Mouse (Mus musculus) heart, embryonic 13.5 days (tissue): ENCODE data around the gene Dtnb. TPM values are rescaled to one million over a fixed set of nuclear protein-coding genes. Genes with fewer than 3 reads are reported as not detected.
A peak's percentile ranks its signal among the peaks of the same experiment; 100 is the strongest.

Source experiments
- ATAC-seq: fragments of 200-750 bp; cut with Nextera tagmentation; 2 replicates; pipeline ENCODE4 v1.8.0; 2017; ENCODE audit warnings: moderate TSS enrichment; ENCODE audit not compliant: insufficient number of reproducible peaks, low FRiP score, low TSS enrichment; ENCODE audit errors: extremely low read depth
- H3K27ac ChIP-seq: fragments of 300-500 bp; sonication (generic); replicated peaks from 2 replicates; pipeline ENCODE4 v1.5.1; 2015; ENCODE audit warnings: moderate library complexity, mild to moderate bottlenecking, inconsistent platforms
- H3K27me3 ChIP-seq: fragments of 300-500 bp; sonication (generic); replicated peaks from 2 replicates; pipeline ENCODE4 v1.6.1; 2015; ENCODE audit warnings: mild to moderate bottlenecking, inconsistent platforms
- H3K36me3 ChIP-seq: fragments of 300-500 bp; sonication (generic); 2 replicates; pipeline ENCODE4 v1.6.1; 2015; ENCODE audit warnings: mild to moderate bottlenecking, inconsistent platforms
- H3K4me1 ChIP-seq: fragments of 300-500 bp; sonication (generic); 2 replicates; pipeline ENCODE4 v1.6.1; 2015; ENCODE audit warnings: inconsistent platforms
- H3K4me2 ChIP-seq: fragments of 300-500 bp; sonication (generic); 2 replicates; pipeline ENCODE4 v1.6.1; 2015; ENCODE audit warnings: inconsistent platforms, mild to moderate bottlenecking, moderate library complexity
- H3K4me3 ChIP-seq: fragments of 300-500 bp; sonication (generic); 2 replicates; pipeline ENCODE4 v1.5.1; 2015; ENCODE audit warnings: moderate library complexity, mild to moderate bottlenecking, inconsistent platforms
- H3K9ac ChIP-seq: fragments of 300-500 bp; sonication (generic); 2 replicates; pipeline ENCODE4 v1.6.1; 2015; ENCODE audit warnings: inconsistent platforms, mild to moderate bottlenecking, moderate library complexity
- H3K9me3 ChIP-seq: fragments of 300-500 bp; sonication (generic); 2 replicates; pipeline ENCODE4 v1.6.1; 2016; ENCODE audit warnings: inconsistent platforms
- WGBS: fragments of 180-500 bp; shearing (Covaris S2); methylation state at CpG from one replicate; pipeline ENCODE4 v1.1.7; 2015; ENCODE audit warnings: mixed read lengths; 5-methylcytosine and 5-hydroxymethylcytosine counted together
- polyA plus RNA-seq: library from polyadenylated mRNA; unstranded; fragments of >200 nt; fragmentation: Nextera tagmentation; extraction: Ambion mirVana; gene quantifications from 2 replicates; pipeline ENCODE4 v1.2.1, GENCODE M21; 2015

Gene Dtnb
- polyA plus RNA-seq, 1 experiment from 2014 or later: 16.4 TPM

DNA sequence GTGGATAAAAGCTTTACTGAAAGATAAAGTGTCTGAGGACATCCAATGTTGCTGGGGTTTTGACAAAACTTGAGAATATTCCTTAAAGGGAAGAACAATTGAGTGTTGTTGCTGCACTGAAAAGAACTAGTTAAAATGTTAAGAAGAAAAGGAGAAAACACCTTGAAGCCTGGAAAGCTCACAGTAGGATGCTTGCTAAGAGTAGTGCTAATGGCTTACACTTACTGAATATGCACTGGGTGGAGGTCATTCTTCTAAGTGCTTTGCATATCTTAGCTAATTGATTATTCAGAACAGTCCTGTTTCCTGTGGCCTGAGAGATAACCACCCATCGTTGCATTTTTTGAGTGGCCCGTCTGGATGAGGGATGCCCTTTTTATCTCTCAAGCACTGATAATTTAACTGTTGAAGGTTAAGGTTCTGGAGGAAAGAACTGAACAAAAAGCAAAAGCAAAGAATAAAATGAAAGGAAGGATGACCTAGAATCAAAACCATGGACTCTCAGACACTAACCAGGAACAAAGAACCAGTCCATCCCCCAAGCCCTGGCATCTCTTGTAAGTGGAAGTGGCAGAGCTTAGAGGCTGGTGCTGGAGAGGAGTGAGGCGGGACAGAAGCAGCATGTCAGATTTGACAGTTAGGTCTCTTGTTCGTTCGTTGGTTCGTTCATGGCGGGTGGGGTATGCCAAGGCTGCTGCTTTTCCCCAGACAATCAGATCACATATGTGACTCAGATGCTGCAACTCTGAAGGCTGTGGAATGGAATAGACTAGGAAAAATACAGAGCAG is 166.8 kb downstream of the Dtnb start:
- Histone ChIP-seq H3K9ac (no peak overlapping the region), H3K27ac (0 out of 2 replicates have a peak overlapping the region, but pooled peaks have one; percentile 16), H3K27me3 (no peaks in the 10 kb centered on the region), H3K9me3 (no peaks in the 10 kb centered on the region), H3K4me3 (no peak overlapping the region), H3K36me3 (peaks cover 6% of the 10 kb centered on the region; the same call in 1 of the 2 replicates), H3K4me1 (peaks cover 14% of the 10 kb centered on the region), H3K4me2 (peak overlapping the region; percentile 12; the same call in 1 of the 2 replicates)
- 18% methylated on average over 7 of the region's 7 CpGs for WGBS
- ATAC-seq: no peak

- WGBS: 65% methylated on average over 18 of the region's 18 CpGs
- no peak for ATAC-seq
- Histone ChIP-seq H3K9ac (0 out of 2 replicates have a peak overlapping the region, but pooled peaks have one; percentile 5), H3K4me3 (no peak overlapping the region), H3K36me3 (peaks cover 6% of the 10 kb centered on the region; the same call in 1 of the 2 replicates), H3K27me3 (no peaks in the 10 kb centered on the region), H3K27ac (no peak overlapping the region), H3K4me2 (no peak overlapping the region), H3K9me3 (no peaks in the 10 kb centered on the region), H3K4me1 (peaks cover 14% of the 10 kb centered on the region)
Measured at GRCm38 (mm10) chr12:3739749-3740704, 167.8 kb downstream of the Dtnb start.

GRCm38 (mm10) chr12:3740705-3741081 is 168.5 kb downstream of the Dtnb start:
- Histone ChIP-seq H3K4me1 (peaks cover 20% of the 10 kb centered on the region), H3K9me3 (no peaks in the 10 kb centered on the region), H3K4me2 (no peak overlapping the region), H3K36me3 (peaks cover 6% of the 10 kb centered on the region; the same call in 1 of the 2 replicates), H3K27me3 (no peaks in the 10 kb centered on the region), H3K27ac (no peak overlapping the region), H3K9ac (no peak overlapping the region), H3K4me3 (no peak overlapping the region)
- 73% methylated on average over 3 of the region's 3 CpGs for WGBS
- no peak for ATAC-seq

DNA sequence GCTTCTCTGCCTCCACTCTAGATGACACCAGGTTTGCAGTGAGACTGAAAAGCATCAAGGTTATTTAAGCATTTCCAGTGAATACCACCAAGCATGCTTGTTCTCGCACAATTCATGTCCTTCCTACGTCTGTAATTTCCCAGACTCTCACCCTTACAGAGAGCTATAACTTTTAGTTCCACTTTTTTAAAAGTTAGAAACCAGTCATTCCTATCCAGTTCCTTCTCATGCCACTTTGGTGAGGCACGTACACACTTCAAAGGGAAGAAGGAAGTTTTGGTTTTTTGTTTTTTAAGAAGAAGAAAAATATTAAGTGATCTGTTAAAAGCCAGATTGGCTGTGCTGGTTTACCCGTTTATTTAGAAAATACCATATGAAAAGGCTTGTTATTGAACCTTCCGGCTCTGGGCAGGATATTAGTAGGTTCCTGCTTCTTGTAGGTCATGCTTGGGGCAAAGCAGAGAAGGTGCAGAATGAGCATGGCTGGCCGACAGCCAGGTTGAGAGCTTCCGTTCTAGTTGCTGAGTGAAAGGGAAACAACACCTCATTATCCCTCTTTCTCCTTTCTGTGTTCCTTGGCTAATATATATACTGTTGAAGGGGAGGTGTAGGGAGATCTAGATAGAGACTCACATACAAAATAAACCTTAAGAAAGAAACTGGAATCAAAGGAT is 173.4 kb downstream of the Dtnb start:
- Histone ChIP-seq H3K27ac (peak overlapping the region; percentile 34; the same call in 1 of the 2 replicates), H3K4me2 (no peak overlapping the region), H3K9ac (no peak overlapping the region), H3K4me3 (no peak overlapping the region), H3K4me1 (peaks cover 24% of the 10 kb centered on the region), H3K27me3 (no peaks in the 10 kb centered on the region), H3K36me3 (no peaks in the 10 kb centered on the region), H3K9me3 (no peaks in the 10 kb centered on the region)
- no peak for ATAC-seq
- 50% methylated on average over 7 of the region's 7 CpGs for WGBS

GRCm38 (mm10) chr12:3746369-3746768 is 174.2 kb downstream of the Dtnb start:
- H3K4me2 ChIP-seq: no peak overlapping the region
- peaks cover 24% of the 10 kb centered on the region for H3K4me1 ChIP-seq
- 82% methylated on average over 3 of the region's 3 CpGs for WGBS
- no peaks in the 10 kb centered on the region for H3K27me3 ChIP-seq
- no peak for ATAC-seq
- no peak overlapping the region for H3K4me3 ChIP-seq
- no peaks in the 10 kb centered on the region for H3K9me3 ChIP-seq
- no peak overlapping the region for H3K27ac ChIP-seq
- H3K36me3 ChIP-seq: no peaks in the 10 kb centered on the region
- no peak overlapping the region for H3K9ac ChIP-seq

DNA sequence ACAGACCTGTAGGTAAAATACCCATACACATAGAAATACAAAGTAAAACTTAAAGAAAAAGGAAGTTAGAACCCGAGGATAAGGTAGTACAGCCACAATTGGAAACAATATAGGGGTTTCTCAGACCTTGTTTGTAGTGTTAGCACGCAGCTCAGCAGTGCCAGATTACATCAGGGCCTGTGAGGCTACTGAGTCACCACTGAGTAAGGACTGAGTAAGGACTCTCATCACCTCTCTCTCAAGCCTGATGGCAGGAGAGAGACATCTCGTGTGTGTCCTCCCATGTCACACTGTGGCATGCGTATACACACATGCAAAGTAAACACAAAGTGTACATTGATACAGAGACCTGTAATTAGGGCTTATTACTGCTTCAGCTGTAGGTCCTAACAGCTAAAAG is 175.4 kb downstream of the Dtnb start:
- Histone ChIP-seq H3K27me3 (no peaks in the 10 kb centered on the region), H3K9me3 (no peaks in the 10 kb centered on the region), H3K36me3 (peaks cover 10% of the 10 kb centered on the region; the same call in 1 of the 2 replicates), H3K4me3 (no peak overlapping the region), H3K27ac (no peak overlapping the region), H3K9ac (no peak overlapping the region), H3K4me1 (peaks cover 24% of the 10 kb centered on the region), H3K4me2 (no peak overlapping the region)
- ATAC-seq: no peak
- 76% methylated on average over 4 of the region's 4 CpGs for WGBS

- H3K9ac ChIP-seq: no peak overlapping the region
- H3K36me3 ChIP-seq: peaks cover 15% of the 10 kb centered on the region; the same call in 1 of the 2 replicates
- H3K9me3 ChIP-seq: no peaks in the 10 kb centered on the region
- H3K27ac ChIP-seq: no peak overlapping the region
- peaks cover 4% of the 10 kb centered on the region; the same call in 1 of the 2 replicates for H3K4me1 ChIP-seq
- no peak overlapping the region for H3K4me3 ChIP-seq
- H3K4me2 ChIP-seq: no peak overlapping the region
- no peaks in the 10 kb centered on the region for H3K27me3 ChIP-seq
- no peak for ATAC-seq
- 73% methylated on average over 6 of the region's 6 CpGs for WGBS
Measured at GRCm38 (mm10) chr12:3755522-3755921, 183.3 kb downstream of the Dtnb start.

GRCm38 (mm10) chr12:3756216-3756615 is 184.0 kb downstream of the Dtnb start:
- peaks cover 15% of the 10 kb centered on the region; the same call in 1 of the 2 replicates for H3K36me3 ChIP-seq
- no peak overlapping the region for H3K4me2 ChIP-seq
- H3K4me1 ChIP-seq: peaks cover 4% of the 10 kb centered on the region; the same call in 1 of the 2 replicates
- H3K27me3 ChIP-seq: no peaks in the 10 kb centered on the region
- no peak overlapping the region for H3K27ac ChIP-seq
- no peak for ATAC-seq
- H3K4me3 ChIP-seq: no peak overlapping the region
- 82% methylated on average over 3 of the region's 3 CpGs for WGBS
- no peak overlapping the region for H3K9ac ChIP-seq
- H3K9me3 ChIP-seq: no peaks in the 10 kb centered on the region

DNA sequence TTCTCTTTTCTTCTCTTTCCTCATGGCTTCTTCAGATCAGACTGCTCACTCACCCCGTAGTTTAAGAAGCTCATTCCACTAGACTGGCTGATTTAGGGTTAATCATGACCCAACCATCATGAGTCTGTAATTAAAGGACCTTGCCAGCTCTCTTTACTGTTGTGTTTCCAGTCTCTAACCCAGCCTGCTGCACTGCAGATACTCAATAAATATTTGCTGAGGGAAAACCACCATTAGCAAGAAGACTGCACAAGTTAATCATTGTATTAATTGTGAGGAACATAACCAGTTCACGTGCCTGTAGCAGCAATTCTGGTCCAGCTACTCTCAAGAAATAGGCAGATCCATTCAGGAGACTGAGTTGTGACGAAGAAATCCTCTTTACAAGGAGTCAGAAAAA is 185.9 kb downstream of the Dtnb start:
- Histone ChIP-seq H3K27ac (no peak overlapping the region), H3K9ac (no peak overlapping the region), H3K27me3 (no peaks in the 10 kb centered on the region), H3K4me3 (no peak overlapping the region), H3K9me3 (no peaks in the 10 kb centered on the region), H3K4me2 (no peak overlapping the region), H3K4me1 (peaks cover 5% of the 10 kb centered on the region; the same call in 1 of the 2 replicates), H3K36me3 (0 out of 2 replicates have a peak, but pooled peaks cover 4% of the 10 kb centered on the region)
- no peak for ATAC-seq
- WGBS: 82% methylated on average over 3 of the region's 3 CpGs

- H3K4me2 ChIP-seq: no peak overlapping the region
- H3K27ac ChIP-seq: no peak overlapping the region
- WGBS: 43% methylated on average over 4 of the region's 4 CpGs
- peaks cover 18% of the 10 kb centered on the region for H3K4me1 ChIP-seq
- ATAC-seq: no peak
- H3K9ac ChIP-seq: no peak overlapping the region
- H3K27me3 ChIP-seq: no peaks in the 10 kb centered on the region
- no peaks in the 10 kb centered on the region for H3K36me3 ChIP-seq
- no peaks in the 10 kb centered on the region for H3K9me3 ChIP-seq
- H3K4me3 ChIP-seq: no peak overlapping the region
Measured at GRCm38 (mm10) chr12:3759419-3759818, 187.2 kb downstream of the Dtnb start.
